Mouse (Mus musculus) embryonic fibroblast, embryonic 13.5 days (primary cell): ENCODE measurements at regions not wholly inside any gene's neighbourhood (a gene's known extent, or its start where the extent isn't known, plus 50 kb on each side); places are given as distances from the start of the nearest gene placed in this dataset.

Experiments
- H3K27ac ChIP-seq: 2 replicates; pipeline ENCODE4 v1.5.1; 2012; ENCODE audit warnings: low read length, control low read depth, inconsistent platforms; ENCODE audit not compliant: insufficient read depth
- H3K4me1 ChIP-seq: 2 replicates; pipeline ENCODE4 v1.6.1; 2011; ENCODE audit warnings: low read length; ENCODE audit not compliant: control insufficient read depth, insufficient read depth
- H3K4me3 ChIP-seq: 2 replicates; pipeline ENCODE4 v1.5.1; 2011; ENCODE audit warnings: mild to moderate bottlenecking, control low read depth, low read length; ENCODE audit not compliant: insufficient read depth
- CTCF ChIP-seq: IDR thresholded peaks from 2 replicates; pipeline ENCODE4 v1.5.1; 2011; ENCODE audit warnings: mild to moderate bottlenecking, control low read depth, low read length, moderate library complexity, borderline replicate concordance; ENCODE audit not compliant: insufficient read depth
- POLR2A ChIP-seq: IDR thresholded peaks from 2 replicates; pipeline ENCODE4 v1.6.1; 2011; ENCODE audit warnings: low read depth, mild to moderate bottlenecking, control low read depth, low read length, moderate library complexity

DNA sequence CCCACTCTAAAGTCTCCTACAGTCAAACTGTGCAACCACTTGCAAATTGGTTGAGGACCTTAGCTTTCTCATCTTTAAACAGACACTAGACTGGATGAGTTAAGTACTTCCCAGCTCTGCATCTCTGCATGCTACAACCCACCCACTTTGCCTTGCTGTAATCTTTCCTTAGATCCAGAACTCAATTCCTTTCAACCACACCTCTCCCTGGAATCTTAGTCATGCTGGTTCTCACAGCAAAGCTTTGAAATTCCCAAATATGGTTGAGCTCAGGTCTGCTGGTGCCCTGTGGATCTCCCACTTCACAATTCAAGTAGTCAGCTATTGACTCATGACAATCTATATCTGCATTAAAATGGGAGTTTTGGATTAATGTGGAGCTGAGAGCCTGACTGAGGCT is 239.8 kb upstream of the Onecut1 start:
- Histone ChIP-seq H3K4me1 (no peaks in the 10 kb centered on the region; the same call in 1 of the 2 replicates), H3K27ac (no peak overlapping the region), H3K4me3 (no peak overlapping the region)
- TF ChIP-seq POLR2A (no peak), CTCF (no peak)

DNA sequence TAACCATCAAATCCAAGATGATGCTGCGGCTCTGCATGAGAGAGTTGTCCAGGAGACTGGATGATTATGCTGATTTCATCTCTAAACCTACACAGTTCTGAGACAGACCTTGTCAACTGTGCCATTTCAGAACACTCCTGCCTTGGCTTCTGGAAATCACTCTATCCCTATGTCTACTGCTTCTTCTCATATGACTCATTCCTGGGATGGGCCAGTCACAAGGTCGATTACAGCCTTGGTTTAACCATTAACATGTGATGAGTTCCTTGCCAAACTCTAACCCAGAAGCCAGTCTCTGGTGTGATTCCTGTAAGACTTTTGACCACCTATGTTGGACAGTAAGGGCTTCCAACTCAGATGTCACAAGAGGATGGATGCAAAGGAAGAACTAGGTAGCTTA is 216.3 kb upstream of the Onecut1 start:
- H3K4me1 ChIP-seq: no peaks in the 10 kb centered on the region
- H3K4me3 ChIP-seq: no peak overlapping the region
- H3K27ac ChIP-seq: no peak overlapping the region
- TF ChIP-seq CTCF (no peak), POLR2A (no peak)

DNA sequence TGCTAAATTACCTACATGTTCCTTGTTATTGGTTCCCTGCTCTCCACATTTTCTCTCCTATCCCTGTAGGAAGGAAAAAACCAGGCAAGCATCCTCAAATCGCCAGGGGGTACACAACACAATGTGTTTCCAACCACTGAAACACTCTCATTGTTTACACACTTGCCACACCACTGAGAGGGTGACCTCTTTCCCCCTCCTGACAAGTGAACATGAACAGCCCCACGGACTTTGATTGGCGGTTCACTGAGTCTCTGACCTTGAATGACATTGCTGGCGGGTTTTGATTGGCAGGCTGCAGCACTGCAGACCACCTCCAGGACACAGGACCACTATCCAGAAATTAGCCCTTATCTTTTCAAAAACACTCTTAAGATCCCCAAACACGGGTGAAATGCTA is 211.7 kb upstream of the Onecut1 start:
- TF ChIP-seq CTCF: no peak
- no peak for TF ChIP-seq POLR2A
- H3K27ac ChIP-seq: no peak overlapping the region
- no peaks in the 10 kb centered on the region for H3K4me1 ChIP-seq
- H3K4me3 ChIP-seq: no peak overlapping the region

GRCm38 (mm10) chr9:74655956-74656355 is 205.8 kb upstream of the Onecut1 start:
- Histone ChIP-seq H3K4me1 (no peaks in the 10 kb centered on the region), H3K4me3 (no peak overlapping the region), H3K27ac (no peak overlapping the region)
- TF ChIP-seq POLR2A: no peak
- no peak for TF ChIP-seq CTCF

DNA sequence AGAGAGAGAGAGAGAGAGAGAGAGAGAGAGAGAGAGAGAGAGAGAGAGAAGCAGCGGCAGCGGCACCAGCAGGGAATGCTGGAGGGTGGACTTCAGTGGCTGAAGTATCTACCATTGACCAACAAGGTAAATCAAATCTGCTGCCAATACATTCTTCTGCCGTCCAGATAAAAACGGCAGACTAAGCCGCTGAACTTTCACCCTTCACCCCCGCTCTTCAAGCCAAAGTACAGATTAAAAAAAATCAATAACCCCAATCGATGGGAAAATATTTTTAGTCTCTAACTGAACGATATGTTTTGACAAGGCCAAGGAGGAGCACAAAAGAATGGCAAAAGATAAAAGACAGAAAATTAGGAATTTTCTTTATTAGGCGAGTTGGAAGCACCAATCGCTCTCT is 205.3 kb upstream of the Onecut1 start:
- H3K4me1 ChIP-seq: no peaks in the 10 kb centered on the region
- no peak for TF ChIP-seq CTCF
- H3K27ac ChIP-seq: no peak overlapping the region
- H3K4me3 ChIP-seq: no peak overlapping the region

DNA sequence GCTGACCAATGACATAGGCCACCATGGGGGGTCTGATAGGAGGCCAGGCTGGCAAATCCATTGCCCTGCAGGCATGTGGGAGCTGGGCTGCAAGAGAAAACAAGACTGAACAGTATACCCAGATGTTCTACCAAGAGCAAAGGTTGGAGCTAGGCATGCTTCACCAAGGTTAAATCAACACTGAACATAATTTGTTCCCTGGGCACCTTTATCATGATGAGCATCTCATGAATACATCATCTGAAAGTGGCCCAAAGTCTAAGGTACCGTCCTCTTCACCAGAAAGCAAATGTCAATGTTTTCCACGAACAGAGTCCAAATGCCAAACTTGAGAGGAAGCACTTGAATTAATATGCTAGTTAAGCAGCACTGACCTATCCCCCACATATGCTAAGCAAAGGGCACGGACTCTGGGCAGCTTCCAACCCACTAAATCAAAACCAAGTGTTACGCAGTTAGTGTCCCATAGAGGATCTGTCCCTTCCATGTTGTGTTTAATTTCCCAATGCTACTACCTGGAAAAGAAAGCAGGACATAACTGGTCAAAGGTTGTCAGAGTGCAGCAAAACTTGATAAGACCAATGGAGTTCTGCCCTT is 190.3 kb upstream of the Onecut1 start:
- Histone ChIP-seq H3K4me1 (no peaks in the 10 kb centered on the region), H3K4me3 (no peak overlapping the region), H3K27ac (no peak overlapping the region)
- TF ChIP-seq POLR2A (no peak), CTCF (no peak)

GRCm38 (mm10) chr9:74672261-74672660 is 189.5 kb upstream of the Onecut1 start:
- no peak for TF ChIP-seq CTCF
- no peak for TF ChIP-seq POLR2A
- H3K27ac ChIP-seq: no peak overlapping the region
- no peak overlapping the region for H3K4me3 ChIP-seq
- no peaks in the 10 kb centered on the region for H3K4me1 ChIP-seq

- no peaks in the 10 kb centered on the region for H3K4me1 ChIP-seq
- TF ChIP-seq POLR2A (no peak), CTCF (no peak)
- no peak overlapping the region for H3K27ac ChIP-seq
- no peak overlapping the region for H3K4me3 ChIP-seq
Observed at GRCm38 (mm10) chr9:74698229-74698628, 163.5 kb upstream of the Onecut1 start.

- Histone ChIP-seq H3K4me3 (no peak overlapping the region), H3K4me1 (no peaks in the 10 kb centered on the region), H3K27ac (no peak overlapping the region)
- TF ChIP-seq POLR2A: no peak
- TF ChIP-seq CTCF: no peak
Observed at GRCm38 (mm10) chr9:74705698-74706097, 156.0 kb upstream of the Onecut1 start.

DNA sequence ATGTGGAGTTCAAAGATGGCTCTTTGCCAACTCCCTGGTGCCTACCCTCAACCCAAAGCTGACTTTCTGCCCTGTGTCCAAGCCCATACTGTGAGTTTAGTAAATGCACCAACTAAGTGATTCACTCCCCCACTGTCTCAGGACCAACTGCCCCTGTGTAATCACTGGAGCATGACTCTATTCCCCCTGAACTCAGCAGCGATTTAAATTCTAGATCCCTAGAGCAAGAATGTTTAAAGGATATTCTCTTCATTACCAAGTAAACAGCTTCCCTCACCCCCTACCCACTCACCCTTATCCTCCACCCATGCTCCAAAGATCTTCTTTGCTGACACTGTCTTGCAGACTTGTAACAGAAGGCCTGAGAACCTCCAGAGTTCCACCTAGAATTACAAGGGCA is 154.1 kb upstream of the Onecut1 start:
- H3K4me1 ChIP-seq: no peaks in the 10 kb centered on the region
- H3K27ac ChIP-seq: no peak overlapping the region
- H3K4me3 ChIP-seq: no peak overlapping the region
- TF ChIP-seq POLR2A (no peak), CTCF (no peak)

DNA sequence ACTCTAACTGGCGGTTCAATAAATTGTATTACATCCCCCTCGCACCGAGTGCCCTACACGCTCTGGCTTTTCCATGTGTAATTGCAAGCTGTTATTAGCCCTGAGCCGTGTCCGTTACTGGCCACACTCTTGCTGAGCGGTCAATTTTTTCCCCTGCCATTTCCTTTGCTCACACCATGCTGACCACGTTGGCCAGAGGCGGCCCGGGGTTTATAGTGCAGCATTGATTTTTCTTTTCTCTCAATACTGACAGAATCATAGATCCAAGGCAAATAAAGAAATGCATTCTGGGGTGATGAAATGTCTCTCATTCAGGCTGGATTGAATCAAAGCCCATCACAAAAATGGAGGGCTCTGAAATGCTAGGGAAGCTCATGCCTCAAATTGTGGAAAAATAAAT is 150.0 kb upstream of the Onecut1 start:
- Histone ChIP-seq H3K4me1 (no peaks in the 10 kb centered on the region), H3K4me3 (no peak overlapping the region), H3K27ac (no peak overlapping the region)
- TF ChIP-seq CTCF (no peak), POLR2A (no peak)

- Histone ChIP-seq H3K4me3 (no peak overlapping the region), H3K4me1 (no peaks in the 10 kb centered on the region), H3K27ac (no peak overlapping the region)
- TF ChIP-seq CTCF (no peak), POLR2A (no peak)
Observed at GRCm38 (mm10) chr9:74732451-74732850, 129.3 kb upstream of the Onecut1 start.
